Mouse (Mus musculus): ENCODE data around the gene Fam114a1.

DNA sequence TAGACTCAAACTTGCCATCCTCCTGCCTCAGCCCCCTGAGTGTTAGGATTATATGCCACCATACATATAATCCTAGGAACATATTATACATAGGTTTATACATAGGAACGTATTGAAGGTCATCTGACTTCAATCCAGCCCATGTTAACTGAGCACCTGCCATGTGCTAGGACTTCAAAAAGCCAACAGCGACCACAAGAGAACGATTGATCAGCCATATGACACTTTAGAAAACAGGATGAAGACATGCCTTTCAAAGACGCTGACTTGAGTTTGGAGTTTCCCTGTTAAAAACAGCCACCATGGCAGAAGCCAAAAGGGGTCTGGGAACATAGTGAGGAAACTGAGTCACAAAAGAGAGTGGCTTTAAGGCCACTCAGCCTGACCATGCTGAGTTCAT lies 35.4 kb downstream of the Fam114a1 start:
- no peak for TF ChIP-seq CHD2 (IDR thresholded peaks at IDR 0.05; ENCODE audit: low read depth, low read length)
- TF ChIP-seq MAFK (IDR thresholded peaks at IDR 0.05; ENCODE audit: insufficient read depth, low read depth, low read length): no peak
- TF ChIP-seq ZC3H11A (IDR thresholded peaks at IDR 0.05; ENCODE audit: borderline replicate concordance, low read depth, low read length): no peak
- no peak for TF ChIP-seq HCFC1 (IDR thresholded peaks at IDR 0.05; ENCODE audit: borderline replicate concordance, insufficient read depth, low read length)
